Mouse (Mus musculus) kidney, postnatal 14 days (tissue): ENCODE data around the gene Hist1h2an.
"Not testable (repeated sequence)": the region's sequence is repeated elsewhere in the genome, so short reads cannot be mapped to it uniquely, and the experiment has no call there.

ENCODE experiments used
- DNase-seq: peaks from one replicate; pipeline ENCODE4 v3.0.0; 2022; ENCODE audit warnings: mixed read lengths

The Hist1h2an gene

GRCm38 (mm10) chr13:21786899-21787629, at the start of gene Hist1h2an, which contains the start of gene Hist1h2bp:
Hist1h2an (minus strand) TSS chr13:21787218.
Hist1h2bp (plus strand) TSS chr13:21787461.
- peak; percentile 95 for DNase-seq

- DNase-seq, result not testable (repeated sequence)
Observed at GRCm38 (mm10) chr13:21833461-21833860, 46.4 kb upstream of the Hist1h2an start, which contains the start of the genes Hist1h2ap and Hist1h2br. Hist1h2ap (minus strand) TSS chr13:21833507. Hist1h2br (plus strand) TSS chr13:21833743.

- peak; percentile 27 for DNase-seq
Observed at GRCm38 (mm10) chr13:21831418-21832394, 44.7 kb upstream of the Hist1h2an start, which contains the start of gene Hist1h4n. Hist1h4n (minus strand) TSS chr13:21832196.

- no peak for DNase-seq
Observed at GRCm38 (mm10) chr13:21830344-21830743, 43.3 kb upstream of the Hist1h2an start.

- DNase-seq, result no peak
Observed at GRCm38 (mm10) chr13:21828511-21828910, 41.5 kb upstream of the Hist1h2an start.

GRCm38 (mm10) chr13:21820082-21820890, 33.3 kb upstream of the Hist1h2an start:
- not testable (repeated sequence) for DNase-seq

GRCm38 (mm10) chr13:21812092-21812491, 25.1 kb upstream of the Hist1h2an start:
- not testable (repeated sequence) for DNase-seq

- DNase-seq, result peak; percentile 44
Observed at GRCm38 (mm10) chr13:21811539-21811938, 24.5 kb upstream of the Hist1h2an start, which contains the start of gene Hist1h4m. Hist1h4m (plus strand) TSS chr13:21811746.

GRCm38 (mm10) chr13:21811074-21811473, 24.1 kb upstream of the Hist1h2an start:
- DNase-seq, result not testable (repeated sequence)

GRCm38 (mm10) chr13:21810073-21810472, 23.1 kb upstream of the Hist1h2an start, which contains the start of the genes Hist1h2bq and Hist1h2ao:
Hist1h2bq (minus strand) TSS chr13:21810197.
Hist1h2ao (plus strand) TSS chr13:21810465.
- not testable (repeated sequence) for DNase-seq

GRCm38 (mm10) chr13:21803058-21803457, 16.0 kb upstream of the Hist1h2an start:
- DNase-seq, result not testable (repeated sequence)

- not testable (repeated sequence) for DNase-seq
Observed at GRCm38 (mm10) chr13:21797163-21797562, 10.1 kb upstream of the Hist1h2an start.

GRCm38 (mm10) chr13:21795584-21795983, 8.6 kb upstream of the Hist1h2an start:
- no peak for DNase-seq

- DNase-seq, result no peak
Observed at GRCm38 (mm10) chr13:21790601-21791283, 3.7 kb upstream of the Hist1h2an start.

- DNase-seq, result no peak
Observed at GRCm38 (mm10) chr13:21789925-21790324, 2.9 kb upstream of the Hist1h2an start.

- no peak for DNase-seq
Observed at GRCm38 (mm10) chr13:21787760-21788593, 959 bp upstream of the Hist1h2an start.

GRCm38 (mm10) chr13:21786189-21786898, 674 bp downstream of the Hist1h2an start:
- no peak for DNase-seq

GRCm38 (mm10) chr13:21784311-21784710, 2.7 kb downstream of the Hist1h2an start:
- no peak for DNase-seq

- DNase-seq, result peak; percentile 29
Observed at GRCm38 (mm10) chr13:21783734-21784161, 3.3 kb downstream of the Hist1h2an start.

- peak; percentile 78 for DNase-seq
Observed at GRCm38 (mm10) chr13:21783255-21783617, 3.8 kb downstream of the Hist1h2an start, which contains the start of gene Hist1h3i. Hist1h3i (minus strand) TSS chr13:21783370.
